Mouse (Mus musculus) macrophage (primary cell): ENCODE data around the gene Cenps. TPM values are rescaled to one million over a fixed set of nuclear protein-coding genes. Genes with fewer than 3 reads are reported as not detected.
"Not testable (repeated sequence)": the region's sequence is repeated elsewhere in the genome, so short reads cannot be mapped to it uniquely, and the experiment has no call there.

ENCODE experiments used
- H3K27ac ChIP-seq: fragments of 350-480 bp; formaldehyde crosslinking; 2 replicates; pipeline ENCODE4 v1.9.0; 2021
- H3K36me3 ChIP-seq: fragments of 350-480 bp; formaldehyde crosslinking; 2 replicates; pipeline ENCODE4 v1.9.0; 2021; ENCODE audit errors: inconsistent target
- H3K4me3 ChIP-seq: fragments of 350-480 bp; formaldehyde crosslinking; 2 replicates; pipeline ENCODE4 v1.9.0; 2021; ENCODE audit errors: inconsistent target
- H3K79me2 ChIP-seq: fragments of 350-480 bp; formaldehyde crosslinking; 2 replicates; pipeline ENCODE4 v1.9.0; 2021; ENCODE audit errors: inconsistent target
- WGBS: methylation state at CpG from one replicate; pipeline ENCODE4 v1.1.7; 2026; ENCODE audit warnings: inconsistent platforms; ENCODE audit not compliant: missing documents; 5-methylcytosine and 5-hydroxymethylcytosine counted together
- polyA plus RNA-seq: library from polyadenylated mRNA; stranded (reverse); fragments of 250-400 nt; gene quantifications from 3 replicates; pipeline ENCODE4 v1.2.4, GENCODE M21; 2018; ENCODE audit warnings: inconsistent platforms

The Cenps gene
- polyA plus RNA-seq, 1 experiment from 2014 or later: 3.6 TPM

DNA sequence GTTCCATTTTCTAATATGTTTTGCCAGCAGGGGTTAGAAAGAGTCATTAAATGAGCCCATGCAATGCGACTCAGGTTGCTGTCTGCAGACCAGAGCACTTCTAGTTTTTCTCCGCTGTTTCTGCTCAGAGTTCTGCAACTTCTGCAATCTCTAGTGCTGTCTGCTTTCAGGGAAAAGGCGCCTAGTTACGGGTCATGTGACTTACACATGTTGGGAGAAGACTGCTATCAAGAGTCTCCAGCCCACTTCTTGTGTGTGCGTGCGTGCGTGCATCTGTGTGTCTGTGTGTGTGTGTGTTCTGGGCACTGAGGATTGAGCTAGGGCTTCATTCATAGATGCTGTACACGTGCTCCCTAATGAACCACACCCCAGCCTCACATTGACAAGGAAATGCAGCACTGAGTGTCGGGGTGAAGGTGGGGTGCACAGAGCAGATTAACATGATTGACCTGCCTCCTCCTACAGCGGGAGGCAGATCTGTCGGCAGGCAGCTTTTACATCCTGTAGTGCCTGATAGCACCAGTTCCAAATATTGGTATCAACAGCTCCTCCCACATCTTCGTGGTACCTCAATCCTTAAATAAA, 17.4 kb downstream of the Cenps start:
- WGBS: 25% methylated on average over 11 of the region's 12 CpGs
- H3K36me3 ChIP-seq, H3K4me3 ChIP-seq, H3K79me2 ChIP-seq, H3K27ac ChIP-seq: not testable (repeated sequence)

DNA sequence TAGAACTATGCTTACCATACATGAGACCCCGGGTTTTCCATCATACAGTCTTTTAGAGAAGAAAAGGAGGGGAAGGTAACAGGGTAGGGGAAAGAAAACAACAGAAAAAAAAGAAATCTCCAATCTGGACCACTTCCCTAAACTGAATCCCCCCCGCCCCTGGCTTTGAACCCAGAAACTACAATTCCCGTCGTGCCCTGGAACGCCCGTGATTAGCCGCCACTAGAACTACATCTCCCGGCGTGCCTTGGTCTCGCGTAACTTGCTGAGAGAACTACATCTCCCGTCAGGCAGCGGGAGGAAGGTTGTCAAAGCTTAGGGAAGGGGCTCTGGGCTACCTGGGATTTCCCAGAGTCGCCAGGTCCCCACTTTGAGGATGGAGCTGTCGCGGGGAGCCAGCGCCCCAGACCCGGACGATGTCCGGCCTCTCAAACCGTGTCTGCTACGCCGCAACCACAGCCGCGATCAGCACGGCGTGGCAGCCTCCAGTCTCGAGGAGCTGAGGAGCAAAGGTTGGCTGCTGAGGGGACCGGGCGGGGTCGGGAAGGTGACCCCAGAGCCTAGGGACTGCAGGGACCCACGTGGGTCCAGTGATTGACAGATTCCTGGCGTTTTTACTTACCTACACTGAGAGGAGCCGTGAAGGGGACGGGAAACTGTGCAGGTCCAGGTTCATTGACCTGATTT, 33.4 kb downstream of the Cenps start, which contains the start of gene Dffa:
Gene Dffa, plus strand, starts transcription at position 272 of the 687 bp plus-strand sequence.
- Histone ChIP-seq H3K27ac (no peak within 1 kb of the TSS), H3K36me3 (no peaks in the 10 kb centered on the region; the same call in 1 of the 2 replicates), H3K4me3 (peak within 1 kb of the TSS; percentile 74), H3K79me2 (peaks cover 3% of the 10 kb centered on the region)
- under 1% methylated on average over 29 of the region's 35 CpGs for WGBS

DNA sequence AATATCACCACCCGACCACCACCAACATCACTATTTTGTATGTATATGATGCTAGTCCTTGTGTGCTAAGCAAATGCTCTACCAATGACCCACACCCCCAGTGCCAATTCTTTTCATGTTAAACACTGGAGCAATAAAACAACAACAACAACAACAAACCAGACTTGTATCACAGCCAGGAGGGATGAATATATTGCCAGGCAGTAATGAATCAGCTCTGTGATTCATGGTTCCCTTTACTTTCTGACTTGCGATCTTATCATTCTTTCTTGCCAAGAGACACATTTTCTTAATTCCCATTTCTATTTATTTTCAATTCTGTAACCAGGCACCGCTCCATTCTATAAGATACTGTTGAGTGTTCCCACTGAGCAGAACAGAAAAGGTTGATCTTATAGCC, 36.0 kb downstream of the Cenps start:
- Histone ChIP-seq H3K27ac (no peak overlapping the region), H3K36me3 (no peaks in the 10 kb centered on the region), H3K4me3 (no peak overlapping the region), H3K79me2 (peaks cover 26% of the 10 kb centered on the region)
- WGBS: 89% methylated on average over 3 of the region's 3 CpGs

DNA sequence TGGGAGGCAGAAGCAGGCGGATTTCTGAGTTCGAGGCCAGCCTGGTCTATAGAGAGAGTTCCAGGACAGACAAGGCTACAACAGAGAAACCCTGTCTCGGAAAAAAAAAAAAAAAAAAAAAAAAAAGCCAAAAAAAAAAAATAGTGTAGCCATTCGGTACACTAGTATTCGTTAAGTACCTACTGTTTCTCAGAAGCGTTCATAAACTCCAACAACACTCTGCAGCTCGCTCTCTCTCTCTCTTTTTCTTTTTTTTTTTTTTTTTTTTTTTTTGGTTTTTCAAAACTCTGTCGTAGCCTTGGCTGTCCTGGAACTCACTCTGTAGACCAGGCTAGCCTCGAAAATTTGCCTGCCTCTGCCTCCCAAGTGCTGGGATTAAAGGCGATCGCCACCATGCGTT, 37.0 kb downstream of the Cenps start:
- H3K4me3 ChIP-seq, H3K36me3 ChIP-seq, H3K27ac ChIP-seq: not testable (repeated sequence)
- 95% methylated on average over 11 of the region's 12 CpGs for WGBS
- H3K79me2 ChIP-seq: peaks cover 36% of the 10 kb centered on the region

DNA sequence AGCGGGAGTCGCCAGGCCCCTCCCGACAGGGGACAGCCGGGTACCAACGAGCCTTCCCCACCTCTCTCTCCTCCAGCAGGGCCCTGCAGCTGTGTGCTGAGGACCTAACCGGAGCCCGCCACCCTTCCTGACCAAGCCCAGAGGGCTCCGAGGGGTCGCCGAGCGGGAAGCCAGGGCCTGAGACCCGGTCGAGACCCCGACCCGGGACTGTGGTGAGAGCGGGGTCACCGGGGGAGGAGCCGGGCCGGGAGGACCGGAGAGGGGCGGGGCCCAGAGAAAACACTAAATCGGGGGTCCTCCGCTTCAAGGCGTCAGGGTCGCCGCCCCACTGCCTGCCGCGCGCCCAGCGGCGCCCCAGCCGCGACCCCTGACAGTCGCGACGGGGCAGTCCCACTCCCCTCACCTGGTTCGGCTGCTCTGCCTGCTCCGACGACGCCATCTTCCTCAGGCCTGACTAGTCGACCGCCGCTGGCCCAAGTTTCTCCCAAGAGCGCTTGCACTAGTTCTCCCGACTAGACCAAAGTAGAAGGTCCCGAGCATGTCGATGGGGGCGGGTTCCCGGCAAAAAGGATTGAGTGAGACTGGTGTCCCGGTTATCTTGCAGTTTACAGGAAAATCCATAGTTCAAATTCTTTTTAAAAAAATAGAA, 37.9 kb downstream of the Cenps start, which contains the start of gene Pex14:
Gene Pex14, minus strand, starts transcription at position 508 of the 649 bp plus-strand sequence.
- H3K36me3 ChIP-seq: no peaks in the 10 kb centered on the region
- H3K4me3 ChIP-seq: peak within 1 kb of the TSS; percentile 93
- H3K79me2 ChIP-seq: peaks cover 45% of the 10 kb centered on the region
- 1% methylated on average over 49 of the region's 50 CpGs for WGBS
- H3K27ac ChIP-seq: peak within 1 kb of the TSS; percentile 36; the same call in 1 of the 2 replicates

DNA sequence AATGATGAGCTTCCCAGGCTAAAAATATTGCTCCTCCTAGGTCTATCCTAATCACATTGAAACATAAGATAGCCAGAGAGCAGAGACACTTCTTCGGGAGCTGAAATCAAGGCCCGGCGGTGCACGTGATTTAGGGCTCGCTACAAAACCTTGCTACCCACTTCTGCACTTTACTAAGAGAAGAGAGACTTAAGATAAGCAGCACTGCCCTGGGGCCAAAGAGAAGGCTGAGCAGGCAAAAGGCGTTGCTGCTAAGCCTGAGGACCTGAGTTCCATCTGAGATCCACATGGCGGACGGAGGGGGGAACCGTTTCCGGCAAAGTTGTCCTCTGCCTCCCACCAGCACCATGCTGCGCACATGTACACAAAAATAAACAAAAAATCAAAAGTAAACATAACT, 38.9 kb downstream of the Cenps start:
- 14% methylated on average over 8 of the region's 11 CpGs for WGBS
- Histone ChIP-seq H3K4me3 (peak overlapping the region; percentile 93), H3K36me3 (peaks cover 7% of the 10 kb centered on the region; the same call in 1 of the 2 replicates), H3K79me2 (peaks cover 55% of the 10 kb centered on the region), H3K27ac (peak overlapping the region; percentile 36; the same call in 1 of the 2 replicates)

DNA sequence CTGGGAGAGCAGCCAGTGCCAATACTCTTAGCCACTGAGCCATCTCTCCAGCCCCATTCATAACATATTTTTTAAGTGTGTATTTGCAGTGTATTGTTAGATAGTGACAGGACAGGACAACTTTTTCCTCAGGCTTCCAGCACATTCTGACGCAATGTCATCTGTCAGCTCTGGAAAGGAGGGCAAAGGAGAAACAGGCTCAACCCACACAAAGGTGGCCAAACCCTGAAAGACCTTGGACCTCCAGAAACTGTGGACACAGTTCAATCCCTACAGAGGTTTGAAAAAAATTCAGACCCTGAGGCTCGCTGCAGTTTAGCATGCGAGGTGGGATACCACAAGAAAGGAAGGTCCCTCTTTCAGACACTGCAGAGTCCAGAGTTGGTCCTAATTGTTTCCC, 39.5 kb downstream of the Cenps start:
- Histone ChIP-seq H3K79me2 (peaks cover 61% of the 10 kb centered on the region), H3K27ac (no peak overlapping the region), H3K36me3 (peaks cover 7% of the 10 kb centered on the region; the same call in 1 of the 2 replicates), H3K4me3 (no peak overlapping the region; the same call in 1 of the 2 replicates)
- WGBS: 79% methylated on average over 3 of the region's 3 CpGs

DNA sequence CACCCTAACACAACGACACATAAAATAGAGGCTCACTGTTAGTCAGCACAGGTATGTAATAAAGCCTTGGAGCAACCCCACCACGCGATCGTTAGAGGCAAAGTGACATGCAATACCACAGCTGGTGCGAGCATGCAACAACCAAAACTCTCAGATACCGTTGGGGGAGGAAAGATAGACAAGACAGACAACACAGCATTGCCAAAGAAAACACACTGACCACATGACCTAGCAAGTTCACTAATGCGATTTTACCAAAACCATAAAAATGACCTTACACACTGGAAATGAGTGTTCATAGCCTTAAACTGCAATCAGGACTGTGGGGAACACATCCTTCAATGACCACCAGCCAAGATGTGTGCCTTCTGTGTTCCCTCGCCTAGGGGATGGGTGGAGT, 46.1 kb downstream of the Cenps start:
- 88% methylated on average over 8 of the region's 8 CpGs for WGBS
- H3K4me3 ChIP-seq: no peak overlapping the region
- peaks cover 7% of the 10 kb centered on the region; the same call in 1 of the 2 replicates for H3K36me3 ChIP-seq
- H3K27ac ChIP-seq: no peak overlapping the region
- H3K79me2 ChIP-seq: peaks cover 86% of the 10 kb centered on the region

DNA sequence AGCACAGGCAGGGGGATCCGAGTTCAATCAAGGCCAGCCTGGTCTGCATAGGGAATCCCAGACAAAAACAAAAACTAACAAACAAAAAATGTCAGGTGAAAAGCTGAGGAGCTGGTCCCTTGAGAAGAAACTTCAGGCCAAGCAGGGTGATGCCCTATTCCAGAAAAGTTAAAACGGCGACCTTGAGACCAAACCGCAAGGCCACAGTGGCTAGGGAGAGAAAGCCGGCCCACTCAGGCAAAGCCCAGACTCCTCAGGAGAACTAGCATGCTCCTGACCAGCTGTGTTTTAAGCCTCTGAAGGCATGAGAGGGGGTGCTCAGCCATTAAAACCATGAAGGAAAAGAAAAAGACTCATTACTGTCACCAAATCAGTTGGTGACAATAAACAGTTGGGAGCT, 52.0 kb downstream of the Cenps start:
- no peaks in the 10 kb centered on the region for H3K36me3 ChIP-seq
- WGBS: 89% methylated on average over 5 of the region's 5 CpGs
- H3K79me2 ChIP-seq: peaks cover 86% of the 10 kb centered on the region
- H3K27ac ChIP-seq: no peak overlapping the region
- H3K4me3 ChIP-seq: no peak overlapping the region

DNA sequence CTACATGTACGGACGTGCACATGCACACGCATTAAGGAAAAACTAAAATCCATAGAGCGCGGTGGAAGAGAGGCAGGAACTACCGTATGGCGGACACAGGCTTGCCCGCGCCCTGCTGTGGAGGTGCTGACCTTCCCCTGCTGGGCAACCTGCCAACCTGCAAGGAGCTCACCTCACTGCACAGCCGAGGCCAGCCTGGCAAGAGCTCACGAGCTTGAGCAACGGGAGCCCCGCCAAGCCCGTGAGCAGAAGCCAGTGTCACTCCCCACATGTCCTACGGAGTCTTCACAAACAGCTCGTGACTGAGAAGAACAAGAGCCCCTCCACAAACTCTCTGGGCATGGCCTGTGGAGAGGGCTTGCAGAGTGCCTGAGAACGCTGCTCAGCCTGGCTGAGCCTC, 55.9 kb downstream of the Cenps start:
- H3K4me3 ChIP-seq: no peak overlapping the region
- H3K79me2 ChIP-seq: peaks cover 94% of the 10 kb centered on the region; the same call in 1 of the 2 replicates
- no peaks in the 10 kb centered on the region for H3K36me3 ChIP-seq
- no peak overlapping the region for H3K27ac ChIP-seq
- WGBS: 89% methylated on average over 17 of the region's 17 CpGs

DNA sequence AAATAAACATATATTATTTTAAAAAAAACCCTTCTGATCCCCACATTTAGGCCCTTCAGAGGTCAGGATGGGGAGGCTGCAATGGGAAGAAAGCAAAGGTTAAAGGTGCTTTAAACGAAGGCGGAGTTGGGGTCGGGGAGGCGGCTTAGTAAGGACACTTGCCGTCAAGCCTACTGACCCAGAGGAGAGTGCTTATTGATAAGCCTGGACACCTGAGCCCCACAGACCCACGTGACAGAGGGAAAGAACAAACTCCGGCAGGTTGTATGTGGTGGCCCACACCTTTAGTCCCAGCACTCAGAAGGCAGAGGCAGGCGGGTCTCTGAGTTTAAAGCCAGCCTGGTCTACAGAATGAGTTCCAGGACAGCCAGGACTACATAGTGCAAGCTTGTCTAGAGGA, 57.3 kb downstream of the Cenps start:
- H3K27ac ChIP-seq: no peak overlapping the region
- H3K4me3 ChIP-seq: no peak overlapping the region
- H3K79me2 ChIP-seq: peaks cover 80% of the 10 kb centered on the region; the same call in 1 of the 2 replicates
- H3K36me3 ChIP-seq: no peaks in the 10 kb centered on the region
- 94% methylated on average over 8 of the region's 8 CpGs for WGBS

DNA sequence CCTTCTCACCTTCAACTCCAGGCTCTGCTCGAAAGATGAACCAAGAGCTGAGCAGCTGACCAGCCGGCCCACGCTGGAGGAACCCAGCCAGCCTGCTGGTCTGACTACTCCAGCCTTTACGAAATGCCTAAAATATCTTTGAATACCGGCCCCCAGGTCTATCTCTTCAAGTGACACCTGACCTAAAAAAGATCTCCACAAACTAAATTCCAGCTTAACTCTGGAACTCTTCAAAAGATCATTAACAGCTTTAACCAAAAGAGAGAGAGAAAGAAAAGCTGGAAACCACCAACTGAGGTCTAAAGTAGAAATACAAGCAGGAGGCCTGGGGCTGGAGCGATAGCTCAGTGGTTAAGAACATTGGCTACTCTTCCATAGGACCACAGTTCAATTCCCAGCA, 57.8 kb downstream of the Cenps start:
- Histone ChIP-seq H3K36me3 (peaks cover 3% of the 10 kb centered on the region; the same call in 1 of the 2 replicates), H3K4me3 (no peak overlapping the region), H3K79me2 (peaks cover 75% of the 10 kb centered on the region; the same call in 1 of the 2 replicates), H3K27ac (no peak overlapping the region)
- WGBS: 89% methylated on average over 6 of the region's 6 CpGs

DNA sequence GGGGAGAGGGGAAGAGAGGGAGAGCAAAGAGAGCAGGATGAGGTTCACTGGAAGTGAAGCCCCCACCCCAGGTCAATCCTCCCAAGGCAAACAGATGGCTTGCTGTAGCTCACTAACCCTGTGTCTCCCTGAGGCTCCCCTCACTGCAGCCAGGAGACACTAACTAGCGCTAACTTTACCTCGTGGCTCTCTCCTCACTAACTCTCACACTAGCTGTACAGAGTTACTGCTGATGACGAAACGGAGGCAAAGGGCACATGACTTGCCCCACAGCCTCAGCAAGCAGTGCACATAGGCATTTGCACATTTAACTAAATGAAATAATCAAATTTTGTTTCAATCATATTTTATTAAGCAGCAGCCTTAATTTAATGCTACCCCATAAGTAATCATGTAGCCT, 59.2 kb downstream of the Cenps start:
- 72% methylated on average over 4 of the region's 4 CpGs for WGBS
- Histone ChIP-seq H3K79me2 (peaks cover 62% of the 10 kb centered on the region; the same call in 1 of the 2 replicates), H3K36me3 (peaks cover 7% of the 10 kb centered on the region; the same call in 1 of the 2 replicates), H3K27ac (no peak overlapping the region), H3K4me3 (no peak overlapping the region)
